Mouse (Mus musculus): ENCODE data around the gene Wt1.

DNA sequence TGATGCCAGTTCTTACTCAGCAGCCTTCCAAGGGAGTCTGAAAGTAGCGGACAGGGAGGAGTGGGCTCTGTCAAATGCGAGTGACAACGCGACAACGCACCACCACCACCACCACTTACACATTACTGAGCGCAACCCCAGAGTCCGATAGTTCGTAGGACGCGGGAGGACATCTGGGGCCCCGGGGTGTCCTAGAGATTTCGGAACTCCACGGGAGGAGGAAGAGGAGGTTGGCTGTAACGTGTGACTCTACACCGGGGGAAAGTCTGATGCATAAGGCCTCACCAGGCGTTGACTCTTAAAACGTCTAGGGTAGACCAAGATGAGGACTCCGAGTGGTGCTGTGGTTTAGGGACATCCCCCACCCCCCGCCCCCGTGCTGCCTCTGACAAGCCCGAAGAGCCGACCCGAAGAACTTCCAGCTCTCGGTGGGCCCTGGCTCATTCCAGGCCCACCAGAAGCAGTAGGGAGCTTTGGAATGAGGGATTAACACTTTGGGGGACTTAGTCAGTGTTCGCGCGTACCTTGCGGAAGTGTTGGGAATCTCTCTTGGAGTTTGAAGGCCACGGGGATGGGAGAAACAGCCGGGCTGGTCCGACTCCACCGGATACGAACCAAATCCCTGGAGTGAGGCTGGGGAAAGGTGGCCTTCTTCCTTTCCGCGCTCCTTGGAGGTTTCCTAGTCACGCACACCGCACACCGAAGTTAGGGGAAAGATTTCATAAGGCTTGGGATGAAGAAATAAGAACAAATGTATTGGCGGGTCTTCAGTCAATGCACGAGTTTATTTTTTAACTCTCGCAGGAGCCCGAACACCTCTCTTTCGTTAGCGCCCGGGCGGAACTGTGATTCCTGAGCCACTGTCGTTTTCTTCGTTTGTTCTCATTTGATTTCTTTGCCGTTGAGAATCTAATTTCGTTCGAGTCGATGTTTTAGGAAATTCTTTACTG, 1.5 kb downstream of the Wt1 start:
- no peak for TF ChIP-seq CTCF (IDR thresholded peaks at IDR 0.05)
- TF ChIP-seq POLR2A (IDR thresholded peaks at IDR 0.05; ENCODE audit: insufficient read depth, low read depth, low read length), result 0 out of 2 replicates have a peak, but pooled peaks have one; percentile 21
- no peak for TF ChIP-seq EP300 (IDR thresholded peaks at IDR 0.05; ENCODE audit: insufficient read depth, low read depth, low read length)
